Mouse (Mus musculus): ENCODE results near the gene Tfdp1.

The Tfdp1 gene

GRCm38 (mm10) chr8:13352601-13353000 is 14.1 kb downstream of the Tfdp1 start:
- DNase-seq (ENCODE audit: low spot score in 2 of 2): no peak

GRCm38 (mm10) chr8:13353155-13353833 is 14.7 kb downstream of the Tfdp1 start:
- no peak for DNase-seq (ENCODE audit: low spot score in 2 of 2)

GRCm38 (mm10) chr8:13353883-13354282 is 15.3 kb downstream of the Tfdp1 start:
- DNase-seq (ENCODE audit: low spot score in 2 of 2): no peak

- DNase-seq (ENCODE audit: low spot score in 2 of 2): no peak
These were observed 17.7 kb downstream of the Tfdp1 start for GRCm38 (mm10) chr8:13356221-13356620.

GRCm38 (mm10) chr8:13356681-13357080 is 18.1 kb downstream of the Tfdp1 start:
- DNase-seq (ENCODE audit: low spot score in 2 of 2): no peak

- no peak for DNase-seq (ENCODE audit: low spot score in 2 of 2)
These were observed 21.7 kb downstream of the Tfdp1 start for GRCm38 (mm10) chr8:13360213-13360612.

- DNase-seq (ENCODE audit: low spot score in 2 of 2): peak in 1 of 2 experiments; percentile 54
These were observed 23.3 kb downstream of the Tfdp1 start for GRCm38 (mm10) chr8:13361865-13362264.

GRCm38 (mm10) chr8:13373151-13373662 is 34.7 kb downstream of the Tfdp1 start:
- DNase-seq (ENCODE audit: low spot score in 2 of 2): no peak

GRCm38 (mm10) chr8:13381630-13382029 is 43.1 kb downstream of the Tfdp1 start:
- DNase-seq (ENCODE audit: low spot score in 2 of 2): no peak

- DNase-seq (ENCODE audit: low spot score in 2 of 2): no peak
These were observed 44.0 kb downstream of the Tfdp1 start for GRCm38 (mm10) chr8:13382536-13382935.

- DNase-seq (ENCODE audit: low spot score in 2 of 2): no peak
These were observed 44.4 kb downstream of the Tfdp1 start for GRCm38 (mm10) chr8:13382999-13383398.

- no peak for DNase-seq (ENCODE audit: low spot score in 2 of 2)
These were observed 47.8 kb downstream of the Tfdp1 start for GRCm38 (mm10) chr8:13386366-13386765.

GRCm38 (mm10) chr8:13387728-13388127 is 49.2 kb downstream of the Tfdp1 start:
- no peak for DNase-seq (ENCODE audit: low spot score in 2 of 2)

GRCm38 (mm10) chr8:13388744-13389143 is 50.2 kb downstream of the Tfdp1 start:
- no peak for DNase-seq (ENCODE audit: low spot score in 2 of 2)

GRCm38 (mm10) chr8:13393869-13394268 is 55.3 kb downstream of the Tfdp1 start:
- DNase-seq (ENCODE audit: low spot score in 2 of 2): no peak

GRCm38 (mm10) chr8:13396725-13397124 is 58.2 kb downstream of the Tfdp1 start, which contains the start of gene Atp4b:
Gene Atp4b, minus strand, starts transcription at chr8:13396825.
- DNase-seq (ENCODE audit: low spot score in 2 of 2): no peak

GRCm38 (mm10) chr8:13403517-13403916 is 65.0 kb downstream of the Tfdp1 start:
- no peak for DNase-seq (ENCODE audit: low spot score in 2 of 2)

GRCm38 (mm10) chr8:13404666-13405131 is 66.1 kb downstream of the Tfdp1 start, which contains the start of gene Grk1:
Gene Grk1, plus strand, starts transcription at chr8:13405081.
- DNase-seq (ENCODE audit: low spot score in 2 of 2): no peak

- DNase-seq (ENCODE audit: low spot score in 2 of 2): no peak
These were observed 67.5 kb downstream of the Tfdp1 start for GRCm38 (mm10) chr8:13406011-13406410.

- DNase-seq (ENCODE audit: low spot score in 2 of 2): peak; percentile 23 to 70
These were observed 73.0 kb downstream of the Tfdp1 start for GRCm38 (mm10) chr8:13411597-13411996.

GRCm38 (mm10) chr8:13412891-13413558 is 74.5 kb downstream of the Tfdp1 start:
- DNase-seq (ENCODE audit: low spot score in 2 of 2): peak; percentile 15 to 66

- no peak for DNase-seq (ENCODE audit: low spot score in 2 of 2)
These were observed 75.4 kb downstream of the Tfdp1 start for GRCm38 (mm10) chr8:13413823-13414390.

- DNase-seq (ENCODE audit: low spot score in 2 of 2): no peak
These were observed 77.3 kb downstream of the Tfdp1 start for GRCm38 (mm10) chr8:13415879-13416278.
